Mouse (Mus musculus) heart, embryonic 13.5 days (tissue): ENCODE data around the gene Mlec. TPM values are rescaled to one million over a fixed set of nuclear protein-coding genes. Genes with fewer than 3 reads are reported as not detected.
A peak's percentile ranks its signal among the peaks of the same experiment; 100 is the strongest.
"Not testable (repeated sequence)": the region's sequence is repeated elsewhere in the genome, so short reads cannot be mapped to it uniquely, and the experiment has no call there.

ENCODE experiments used
- ATAC-seq: fragments of 200-750 bp; cut with Nextera tagmentation; 2 replicates; pipeline ENCODE4 v1.8.0; 2017; ENCODE audit warnings: moderate TSS enrichment; ENCODE audit not compliant: insufficient number of reproducible peaks, low FRiP score, low TSS enrichment; ENCODE audit errors: extremely low read depth
- H3K27ac ChIP-seq: fragments of 300-500 bp; sonication (generic); replicated peaks from 2 replicates; pipeline ENCODE4 v1.5.1; 2015; ENCODE audit warnings: moderate library complexity, mild to moderate bottlenecking, inconsistent platforms
- H3K27me3 ChIP-seq: fragments of 300-500 bp; sonication (generic); replicated peaks from 2 replicates; pipeline ENCODE4 v1.6.1; 2015; ENCODE audit warnings: mild to moderate bottlenecking, inconsistent platforms
- H3K36me3 ChIP-seq: fragments of 300-500 bp; sonication (generic); 2 replicates; pipeline ENCODE4 v1.6.1; 2015; ENCODE audit warnings: mild to moderate bottlenecking, inconsistent platforms
- H3K4me1 ChIP-seq: fragments of 300-500 bp; sonication (generic); 2 replicates; pipeline ENCODE4 v1.6.1; 2015; ENCODE audit warnings: inconsistent platforms
- H3K4me2 ChIP-seq: fragments of 300-500 bp; sonication (generic); 2 replicates; pipeline ENCODE4 v1.6.1; 2015; ENCODE audit warnings: inconsistent platforms, mild to moderate bottlenecking, moderate library complexity
- H3K4me3 ChIP-seq: fragments of 300-500 bp; sonication (generic); 2 replicates; pipeline ENCODE4 v1.5.1; 2015; ENCODE audit warnings: moderate library complexity, mild to moderate bottlenecking, inconsistent platforms
- H3K9ac ChIP-seq: fragments of 300-500 bp; sonication (generic); 2 replicates; pipeline ENCODE4 v1.6.1; 2015; ENCODE audit warnings: inconsistent platforms, mild to moderate bottlenecking, moderate library complexity
- H3K9me3 ChIP-seq: fragments of 300-500 bp; sonication (generic); 2 replicates; pipeline ENCODE4 v1.6.1; 2016; ENCODE audit warnings: inconsistent platforms
- WGBS: fragments of 180-500 bp; shearing (Covaris S2); methylation state at CpG from one replicate; pipeline ENCODE4 v1.1.7; 2015; ENCODE audit warnings: mixed read lengths; 5-methylcytosine and 5-hydroxymethylcytosine counted together
- polyA plus RNA-seq: library from polyadenylated mRNA; unstranded; fragments of >200 nt; fragmentation: Nextera tagmentation; extraction: Ambion mirVana; gene quantifications from 2 replicates; pipeline ENCODE4 v1.2.1, GENCODE M21; 2015

Gene Mlec
- polyA plus RNA-seq, 1 experiment from 2014 or later, result 65.8 TPM

GRCm38 (mm10) chr5:115174554-115174953 lies 16.6 kb upstream of the Mlec start:
- H3K9me3 ChIP-seq, result no peaks in the 10 kb centered on the region
- no peaks in the 10 kb centered on the region for H3K36me3 ChIP-seq
- ATAC-seq, result no peak
- H3K4me2 ChIP-seq, result no peak overlapping the region
- 100% methylated on average over 1 of the region's 1 CpGs for WGBS
- no peak overlapping the region for H3K27ac ChIP-seq
- H3K9ac ChIP-seq, result no peak overlapping the region
- H3K4me1 ChIP-seq, result no peaks in the 10 kb centered on the region
- H3K27me3 ChIP-seq, result peaks cover 3% of the 10 kb centered on the region; the same call in 1 of the 2 replicates
- H3K4me3 ChIP-seq, result no peak overlapping the region

GRCm38 (mm10) chr5:115170150-115170549 lies 12.2 kb upstream of the Mlec start:
- ATAC-seq, result no peak
- H3K27ac ChIP-seq, result no peak overlapping the region
- peaks cover 28% of the 10 kb centered on the region for H3K4me1 ChIP-seq
- H3K9ac ChIP-seq, result no peak overlapping the region
- H3K4me2 ChIP-seq, result no peak overlapping the region
- no peaks in the 10 kb centered on the region for H3K36me3 ChIP-seq
- H3K9me3 ChIP-seq, result no peaks in the 10 kb centered on the region
- H3K4me3 ChIP-seq, result no peak overlapping the region
- WGBS, result 78% methylated on average over 8 of the region's 8 CpGs
- H3K27me3 ChIP-seq, result no peaks in the 10 kb centered on the region

GRCm38 (mm10) chr5:115168641-115169415 lies 10.8 kb upstream of the Mlec start:
- no peak for ATAC-seq
- no peak overlapping the region for H3K4me3 ChIP-seq
- H3K36me3 ChIP-seq, result no peaks in the 10 kb centered on the region
- H3K4me2 ChIP-seq, result peak overlapping the region; percentile 37
- H3K27ac ChIP-seq, result no peak overlapping the region
- WGBS, result 37% methylated on average over 27 of the region's 27 CpGs
- peak overlapping the region; percentile 63; the same call in 1 of the 2 replicates for H3K9ac ChIP-seq
- H3K9me3 ChIP-seq, result no peaks in the 10 kb centered on the region
- peaks cover 28% of the 10 kb centered on the region for H3K4me1 ChIP-seq
- H3K27me3 ChIP-seq, result no peaks in the 10 kb centered on the region

GRCm38 (mm10) chr5:115167396-115167795 lies 9.4 kb upstream of the Mlec start:
- Histone ChIP-seq H3K4me3 (no peak overlapping the region), H3K27me3 (no peaks in the 10 kb centered on the region), H3K27ac (peak overlapping the region; percentile 61), H3K9ac (no peak overlapping the region), H3K4me2 (no peak overlapping the region), H3K4me1 (peaks cover 31% of the 10 kb centered on the region), H3K9me3 (no peaks in the 10 kb centered on the region), H3K36me3 (no peaks in the 10 kb centered on the region)
- no peak for ATAC-seq
- 53% methylated on average over 6 of the region's 6 CpGs for WGBS

GRCm38 (mm10) chr5:115166815-115167194 lies 8.8 kb upstream of the Mlec start:
- Histone ChIP-seq H3K4me2 (no peak overlapping the region), H3K4me1 (peaks cover 31% of the 10 kb centered on the region), H3K27ac (peak overlapping the region; percentile 61), H3K27me3 (no peaks in the 10 kb centered on the region), H3K9ac (no peak overlapping the region), H3K36me3 (no peaks in the 10 kb centered on the region), H3K9me3 (no peaks in the 10 kb centered on the region), H3K4me3 (no peak overlapping the region)
- no peak for ATAC-seq
- 73% methylated on average over 7 of the region's 7 CpGs for WGBS

GRCm38 (mm10) chr5:115165895-115166814 lies 8.2 kb upstream of the Mlec start:
- no peaks in the 10 kb centered on the region for H3K36me3 ChIP-seq
- ATAC-seq, result no peak
- peak overlapping the region; percentile 61 for H3K27ac ChIP-seq
- peak overlapping the region; percentile 33; the same call in 1 of the 2 replicates for H3K9ac ChIP-seq
- H3K4me2 ChIP-seq, result no peak overlapping the region
- H3K9me3 ChIP-seq, result no peaks in the 10 kb centered on the region
- H3K27me3 ChIP-seq, result no peaks in the 10 kb centered on the region
- peaks cover 36% of the 10 kb centered on the region for H3K4me1 ChIP-seq
- no peak overlapping the region for H3K4me3 ChIP-seq
- WGBS, result 43% methylated on average over 11 of the region's 11 CpGs

GRCm38 (mm10) chr5:115165351-115165750 lies 7.4 kb upstream of the Mlec start:
- H3K27me3 ChIP-seq, result no peaks in the 10 kb centered on the region
- WGBS, result 55% methylated on average over 9 of the region's 9 CpGs
- peaks cover 37% of the 10 kb centered on the region for H3K4me1 ChIP-seq
- no peak overlapping the region for H3K9ac ChIP-seq
- no peak overlapping the region for H3K4me3 ChIP-seq
- no peak overlapping the region for H3K27ac ChIP-seq
- H3K9me3 ChIP-seq, result no peaks in the 10 kb centered on the region
- no peaks in the 10 kb centered on the region for H3K36me3 ChIP-seq
- ATAC-seq, result no peak
- H3K4me2 ChIP-seq, result no peak overlapping the region

GRCm38 (mm10) chr5:115164446-115164845 lies 6.5 kb upstream of the Mlec start:
- H3K27ac ChIP-seq, H3K36me3 ChIP-seq, H3K4me2 ChIP-seq, H3K27me3 ChIP-seq, ATAC-seq, H3K9me3 ChIP-seq, H3K4me3 ChIP-seq, H3K9ac ChIP-seq: not testable (repeated sequence)
- H3K4me1 ChIP-seq, result peaks cover 37% of the 10 kb centered on the region
- 80% methylated on average over 4 of the region's 4 CpGs for WGBS

GRCm38 (mm10) chr5:115163563-115163962 lies 5.6 kb upstream of the Mlec start:
- 29% methylated on average over 8 of the region's 8 CpGs for WGBS
- Histone ChIP-seq H3K27me3 (no peaks in the 10 kb centered on the region), H3K9ac (no peak overlapping the region), H3K4me3 (no peak overlapping the region), H3K9me3 (no peaks in the 10 kb centered on the region), H3K4me2 (peak overlapping the region; percentile 40), H3K36me3 (no peaks in the 10 kb centered on the region), H3K4me1 (peaks cover 35% of the 10 kb centered on the region), H3K27ac (no peak overlapping the region)
- no peak for ATAC-seq

GRCm38 (mm10) chr5:115161940-115162279 lies 3.9 kb upstream of the Mlec start:
- 70% methylated on average over 1 of the region's 1 CpGs for WGBS
- not testable (repeated sequence) for H3K4me2 ChIP-seq, H3K4me3 ChIP-seq, ATAC-seq, H3K27ac ChIP-seq, H3K27me3 ChIP-seq, H3K9ac ChIP-seq, H3K36me3 ChIP-seq, H3K9me3 ChIP-seq
- peaks cover 27% of the 10 kb centered on the region for H3K4me1 ChIP-seq

- H3K27ac ChIP-seq, result 0 out of 2 replicates have a peak overlapping the region, but pooled peaks have one; percentile 4
- WGBS, result 37% methylated on average over 13 of the region's 13 CpGs
- H3K4me1 ChIP-seq, result peaks cover 27% of the 10 kb centered on the region
- no peak overlapping the region for H3K4me2 ChIP-seq
- no peak for ATAC-seq
- H3K27me3 ChIP-seq, result no peaks in the 10 kb centered on the region
- no peaks in the 10 kb centered on the region for H3K36me3 ChIP-seq
- H3K9ac ChIP-seq, result 0 out of 2 replicates have a peak overlapping the region, but pooled peaks have one; percentile 15
- H3K4me3 ChIP-seq, result no peak overlapping the region
- H3K9me3 ChIP-seq, result no peaks in the 10 kb centered on the region
Measured at GRCm38 (mm10) chr5:115161064-115161939, 3.3 kb upstream of the Mlec start.
